Mouse (Mus musculus) layer of hippocampus, adult 11-12 months (tissue): ENCODE measurements at regions not wholly inside any gene's neighbourhood (a gene's known extent, or its start where the extent isn't known, plus 50 kb on each side); places are given as distances from the start of the nearest gene placed in this dataset.

Experiments
- DNase-seq: peaks from one replicate; pipeline ENCODE4 v3.0.0; 2022; ENCODE audit warnings: low spot score

DNA sequence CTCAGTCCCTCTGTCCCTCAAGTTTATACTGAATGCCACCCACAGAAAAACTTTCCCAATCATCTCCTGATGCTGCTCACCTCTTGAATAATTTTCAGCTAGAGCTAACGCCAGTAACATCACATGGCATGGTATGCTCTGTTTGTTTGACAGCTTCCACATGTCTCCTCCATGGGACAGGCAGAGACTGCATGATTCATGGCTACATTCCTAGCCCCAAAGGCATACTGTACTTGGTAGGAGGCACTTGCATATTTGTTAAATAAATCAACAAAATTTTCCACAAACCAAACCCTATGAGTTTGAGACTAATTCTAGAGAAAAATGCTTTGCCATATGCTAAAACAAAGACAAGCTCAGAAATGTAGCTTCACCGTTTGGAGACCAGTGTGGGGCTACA lies 304.9 kb downstream of the Rfpl4b start:
- DNase-seq = no peak
